Mouse (Mus musculus): ENCODE results near the gene H2-Ob. TPM values are rescaled to one million over a fixed set of nuclear protein-coding genes. Genes with fewer than 3 reads are reported as not detected.

H2-Ob gene
- polyA plus RNA-seq, 1 experiment from 2014 or later: not detected

DNA sequence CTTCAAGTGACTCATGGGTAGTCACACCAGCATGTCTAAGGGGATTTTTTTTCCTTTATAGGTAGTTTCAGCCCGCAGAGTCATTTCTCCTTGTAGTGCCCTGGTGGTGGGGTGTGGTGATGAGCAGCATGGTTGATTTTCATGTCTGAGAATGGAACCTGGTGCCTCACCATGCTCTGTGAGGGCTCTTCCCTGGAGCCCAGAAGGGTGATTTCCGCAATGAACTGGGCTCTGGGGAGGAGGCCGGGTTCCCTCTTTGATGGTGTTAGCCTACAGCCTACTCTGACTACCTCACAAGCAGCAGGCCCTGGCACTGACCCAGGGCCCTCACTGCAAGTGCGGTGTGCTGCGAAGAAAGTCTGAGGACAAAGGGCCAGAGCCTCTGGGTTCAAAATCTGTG lies 35.3 kb upstream of the H2-Ob start, which contains the start of gene Tap2:
Tap2 (plus strand) TSS at position 84 of the 400 bp plus-strand sequence.
- Histone ChIP-seq H3K4me3 (ENCODE audit: low read depth, low read length) (peak within 1 kb of the TSS; percentile 59), H3K9me3 (replicated peaks; ENCODE audit: control insufficient read depth, low read length) (no peaks in the 10 kb centered on the region), H3K27ac (replicated peaks; ENCODE audit: low read depth, low read length) (no peak within 1 kb of the TSS), H3K9ac (replicated peaks; ENCODE audit: low read length) (peak within 1 kb of the TSS; percentile 40), H3K4me2 (ENCODE audit: low read depth, low read length) (peak within 1 kb of the TSS; percentile 59), H3K4me1 (ENCODE audit: control insufficient read depth, insufficient read depth, low read length) (no peaks in the 10 kb centered on the region), H3K36me3 (replicated peaks; ENCODE audit: control insufficient read depth, insufficient read depth, low read depth, low read length) (no peaks in the 10 kb centered on the region), H3K27me3 (ENCODE audit: control insufficient read depth, insufficient read depth, low read length) (peaks cover 35% of the 10 kb centered on the region)
- ATAC-seq (replicated peaks; ENCODE audit: insufficient number of reproducible peaks, low FRiP score, low TSS enrichment, low read depth): no peak
- DNase-seq (ENCODE audit: low spot score): no peak
- WGBS: 48% methylated on average over 5 of the region's 5 CpGs

DNA sequence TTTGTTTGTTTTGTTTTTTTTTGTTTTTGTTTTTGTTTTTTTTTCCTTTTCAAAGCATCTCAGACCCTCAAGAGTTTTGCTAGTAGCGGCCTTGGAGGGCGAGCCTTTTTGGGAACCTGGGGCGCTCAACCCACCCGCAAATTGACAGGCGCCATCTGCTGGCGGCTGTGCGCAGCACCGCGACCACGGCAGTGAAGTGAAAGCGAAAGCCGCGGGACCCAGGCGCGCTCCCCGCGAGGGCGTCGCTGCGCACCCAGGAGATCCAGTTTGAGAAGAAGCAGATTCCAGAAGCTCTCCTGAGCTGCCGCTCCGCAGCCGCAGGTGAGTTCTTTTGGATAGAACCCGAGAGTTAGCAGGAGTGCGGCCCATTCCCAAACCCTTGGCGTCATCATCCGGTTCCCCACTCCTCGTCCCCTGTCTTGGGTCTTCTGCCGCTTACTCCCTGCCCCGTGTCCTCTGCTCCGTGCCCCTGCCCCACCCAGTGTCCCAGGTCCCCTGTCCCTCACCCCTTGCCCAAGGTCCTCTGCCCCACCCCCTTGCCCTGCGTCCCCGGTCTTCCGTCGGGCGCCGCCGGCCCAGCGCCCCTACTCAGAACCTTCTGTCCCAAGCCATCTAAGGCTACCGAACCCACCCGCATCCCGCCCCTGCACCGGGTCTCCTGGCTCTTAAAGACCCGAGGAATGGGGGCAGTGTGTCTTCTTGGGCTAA lies 34.2 kb upstream of the H2-Ob start:
- peak overlapping the region; percentile 59 for H3K4me2 ChIP-seq (ENCODE audit: low read depth, low read length)
- WGBS: under 1% methylated on average over 44 of the region's 44 CpGs
- peaks cover 29% of the 10 kb centered on the region for H3K27me3 ChIP-seq (ENCODE audit: control insufficient read depth, insufficient read depth, low read length)
- H3K27ac ChIP-seq (replicated peaks; ENCODE audit: low read depth, low read length): no peak overlapping the region
- H3K9me3 ChIP-seq (replicated peaks; ENCODE audit: control insufficient read depth, low read length): no peaks in the 10 kb centered on the region
- H3K4me3 ChIP-seq (ENCODE audit: low read depth, low read length): peak overlapping the region; percentile 59
- H3K4me1 ChIP-seq (ENCODE audit: control insufficient read depth, insufficient read depth, low read length): no peaks in the 10 kb centered on the region
- DNase-seq (ENCODE audit: low spot score): peak; percentile 85
- no peaks in the 10 kb centered on the region for H3K36me3 ChIP-seq (replicated peaks; ENCODE audit: control insufficient read depth, insufficient read depth, low read depth, low read length)
- no peak for ATAC-seq (replicated peaks; ENCODE audit: insufficient number of reproducible peaks, low FRiP score, low TSS enrichment, low read depth)
- H3K9ac ChIP-seq (replicated peaks; ENCODE audit: low read length): peak overlapping the region; percentile 40

DNA sequence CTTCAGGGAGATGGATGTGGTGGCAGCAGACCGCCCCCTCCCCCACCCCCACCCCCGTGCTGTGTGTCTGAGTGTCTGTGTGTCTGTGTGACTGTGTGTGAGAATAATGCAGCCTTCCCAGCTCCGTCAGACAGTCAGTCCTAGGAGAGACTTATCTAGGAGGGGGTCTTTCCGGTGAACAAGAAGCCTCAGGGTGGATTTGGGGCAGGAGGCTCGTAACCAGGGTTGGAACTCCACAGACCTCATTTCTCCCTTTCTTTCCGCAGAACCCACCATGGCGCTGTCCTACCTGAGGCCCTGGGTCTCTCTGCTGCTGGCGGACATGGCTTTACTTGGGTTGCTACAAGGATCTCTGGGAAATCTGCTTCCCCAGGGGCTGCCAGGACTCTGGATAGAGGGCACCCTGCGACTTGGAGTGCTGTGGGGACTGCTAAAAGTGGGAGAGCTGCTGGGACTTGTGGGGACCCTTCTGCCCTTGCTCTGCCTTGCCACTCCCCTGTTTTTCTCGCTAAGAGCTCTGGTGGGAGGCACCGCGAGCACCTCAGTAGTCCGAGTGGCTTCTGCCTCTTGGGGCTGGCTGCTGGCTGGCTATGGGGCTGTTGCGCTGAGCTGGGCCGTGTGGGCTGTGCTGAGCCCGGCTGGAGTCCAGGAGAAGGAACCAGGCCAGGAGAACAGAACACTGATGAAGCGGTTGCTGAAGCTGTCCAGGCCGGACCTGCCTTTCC lies 33.5 kb upstream of the H2-Ob start:
- no peaks in the 10 kb centered on the region for H3K36me3 ChIP-seq (replicated peaks; ENCODE audit: control insufficient read depth, insufficient read depth, low read depth, low read length)

DNA sequence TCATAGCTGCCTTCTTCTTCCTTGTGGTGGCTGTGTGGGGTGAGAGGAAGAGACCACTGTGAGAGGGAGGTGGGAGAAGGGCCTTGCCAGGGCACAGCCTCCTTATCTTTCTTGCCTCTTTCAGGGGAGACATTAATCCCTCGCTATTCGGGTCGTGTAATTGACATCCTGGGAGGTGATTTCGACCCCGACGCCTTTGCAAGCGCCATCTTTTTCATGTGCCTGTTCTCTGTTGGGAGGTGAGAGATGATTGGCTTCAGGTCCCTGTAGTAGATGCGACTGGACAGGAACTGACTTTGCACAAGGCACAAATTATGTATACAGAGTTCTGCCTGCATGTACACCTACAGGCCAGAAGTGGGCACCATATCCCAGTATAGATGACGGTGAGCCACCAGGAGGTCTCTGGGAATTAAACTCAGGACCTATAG lies 32.9 kb upstream of the H2-Ob start:
- WGBS: 21% methylated on average over 9 of the region's 9 CpGs
- Histone ChIP-seq H3K9me3 (replicated peaks; ENCODE audit: control insufficient read depth, low read length) (no peaks in the 10 kb centered on the region), H3K27ac (replicated peaks; ENCODE audit: low read depth, low read length) (no peak overlapping the region), H3K4me1 (ENCODE audit: control insufficient read depth, insufficient read depth, low read length) (no peaks in the 10 kb centered on the region), H3K9ac (replicated peaks; ENCODE audit: low read length) (no peak overlapping the region), H3K36me3 (replicated peaks; ENCODE audit: control insufficient read depth, insufficient read depth, low read depth, low read length) (no peaks in the 10 kb centered on the region), H3K4me3 (ENCODE audit: low read depth, low read length) (no peak overlapping the region), H3K27me3 (ENCODE audit: control insufficient read depth, insufficient read depth, low read length) (peaks cover 27% of the 10 kb centered on the region), H3K4me2 (ENCODE audit: low read depth, low read length) (0 out of 2 replicates have a peak overlapping the region, but pooled peaks have one; percentile 10)
- peak; percentile 46 for DNase-seq (ENCODE audit: low spot score)
- ATAC-seq (replicated peaks; ENCODE audit: insufficient number of reproducible peaks, low FRiP score, low TSS enrichment, low read depth): no peak

More for the DNA sequence above, 33.5 kb upstream of the H2-Ob start:
- H3K9ac ChIP-seq (replicated peaks; ENCODE audit: low read length): peak overlapping the region; percentile 40
- ATAC-seq (replicated peaks; ENCODE audit: insufficient number of reproducible peaks, low FRiP score, low TSS enrichment, low read depth) (no peak), DNase-seq (ENCODE audit: low spot score) (no peak)
- H3K9me3 ChIP-seq (replicated peaks; ENCODE audit: control insufficient read depth, low read length): no peaks in the 10 kb centered on the region
- H3K4me3 ChIP-seq (ENCODE audit: low read depth, low read length): peak overlapping the region; percentile 59
- peak overlapping the region; percentile 59 for H3K4me2 ChIP-seq (ENCODE audit: low read depth, low read length)
- no peak overlapping the region for H3K27ac ChIP-seq (replicated peaks; ENCODE audit: low read depth, low read length)
- H3K4me1 ChIP-seq (ENCODE audit: control insufficient read depth, insufficient read depth, low read length): no peaks in the 10 kb centered on the region
- WGBS: 15% methylated on average over 18 of the region's 18 CpGs
- H3K27me3 ChIP-seq (ENCODE audit: control insufficient read depth, insufficient read depth, low read length): peaks cover 29% of the 10 kb centered on the region

DNA sequence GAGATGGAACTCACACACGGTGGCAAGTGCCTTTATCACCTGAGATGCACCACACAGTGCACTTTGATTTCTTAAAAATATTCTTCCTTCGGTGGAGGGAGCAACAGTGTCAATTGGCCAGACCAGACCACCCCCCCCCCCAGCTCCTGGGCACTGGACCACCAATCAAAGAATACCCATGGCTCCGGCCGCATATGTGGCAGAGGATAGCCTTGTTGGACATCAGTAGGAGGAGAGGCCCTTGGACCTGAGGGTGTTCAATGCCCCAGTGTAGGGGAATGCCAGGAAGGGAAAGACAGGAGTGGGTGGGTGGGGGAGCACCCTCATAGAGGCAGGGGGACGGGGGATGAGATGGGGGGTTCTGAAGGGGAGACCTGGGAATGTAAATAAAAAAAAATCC lies 32.0 kb upstream of the H2-Ob start:
- Histone ChIP-seq H3K4me2 (ENCODE audit: low read depth, low read length) (no peak overlapping the region), H3K9ac (replicated peaks; ENCODE audit: low read length) (no peak overlapping the region), H3K27ac (replicated peaks; ENCODE audit: low read depth, low read length) (no peak overlapping the region), H3K4me3 (ENCODE audit: low read depth, low read length) (no peak overlapping the region), H3K9me3 (replicated peaks; ENCODE audit: control insufficient read depth, low read length) (no peaks in the 10 kb centered on the region), H3K4me1 (ENCODE audit: control insufficient read depth, insufficient read depth, low read length) (no peaks in the 10 kb centered on the region), H3K27me3 (ENCODE audit: control insufficient read depth, insufficient read depth, low read length) (peaks cover 28% of the 10 kb centered on the region), H3K36me3 (replicated peaks; ENCODE audit: control insufficient read depth, insufficient read depth, low read depth, low read length) (no peaks in the 10 kb centered on the region)
- 88% methylated on average over 5 of the region's 5 CpGs for WGBS
- ATAC-seq (replicated peaks; ENCODE audit: insufficient number of reproducible peaks, low FRiP score, low TSS enrichment, low read depth): no peak
- no peak for DNase-seq (ENCODE audit: low spot score)

DNA sequence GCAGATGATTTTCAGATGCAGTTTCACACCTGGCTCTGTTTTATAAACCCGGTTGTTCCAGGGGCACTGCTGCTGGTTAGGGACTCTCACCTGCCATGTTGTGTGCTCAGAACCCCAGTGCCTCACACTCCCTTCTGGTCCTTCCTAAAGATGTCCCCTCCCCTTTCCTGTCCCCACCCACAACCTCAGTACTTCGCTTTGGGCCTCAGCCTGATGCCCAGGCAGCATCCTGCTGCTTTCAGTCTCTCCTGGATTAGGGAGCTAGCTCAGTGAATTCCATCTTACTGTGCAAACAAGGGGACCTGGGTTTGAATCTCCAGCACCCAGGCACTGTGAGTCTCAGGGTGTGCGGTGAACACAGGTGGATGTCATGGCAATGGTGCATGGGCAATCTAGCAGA lies 31.2 kb upstream of the H2-Ob start:
- no peaks in the 10 kb centered on the region for H3K9me3 ChIP-seq (replicated peaks; ENCODE audit: control insufficient read depth, low read length)
- no peaks in the 10 kb centered on the region for H3K36me3 ChIP-seq (replicated peaks; ENCODE audit: control insufficient read depth, insufficient read depth, low read depth, low read length)
- ATAC-seq (replicated peaks; ENCODE audit: insufficient number of reproducible peaks, low FRiP score, low TSS enrichment, low read depth) (no peak), DNase-seq (ENCODE audit: low spot score) (no peak)
- 49% methylated on average over 3 of the region's 3 CpGs for WGBS
- H3K27me3 ChIP-seq (ENCODE audit: control insufficient read depth, insufficient read depth, low read length): peaks cover 33% of the 10 kb centered on the region
- no peak overlapping the region for H3K4me2 ChIP-seq (ENCODE audit: low read depth, low read length)
- no peak overlapping the region for H3K9ac ChIP-seq (replicated peaks; ENCODE audit: low read length)
- H3K4me3 ChIP-seq (ENCODE audit: low read depth, low read length): no peak overlapping the region
- H3K27ac ChIP-seq (replicated peaks; ENCODE audit: low read depth, low read length): no peak overlapping the region
- H3K4me1 ChIP-seq (ENCODE audit: control insufficient read depth, insufficient read depth, low read length): no peaks in the 10 kb centered on the region

DNA sequence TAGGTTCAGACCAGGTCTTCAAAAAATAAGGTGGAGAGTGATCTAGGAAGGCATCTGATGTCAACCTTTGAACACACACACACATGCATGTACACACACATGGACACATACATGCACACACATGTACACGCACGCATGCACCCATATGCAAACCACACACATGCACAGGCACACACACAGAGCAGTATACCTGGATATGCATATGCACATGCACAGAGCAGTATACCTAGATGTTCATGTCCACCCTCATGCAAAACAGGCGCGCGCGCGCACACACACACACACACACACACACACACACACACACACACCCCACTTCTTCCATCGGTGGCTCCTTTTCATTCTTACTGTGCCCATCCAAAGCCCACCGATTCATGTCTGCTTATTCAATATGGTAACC lies 30.8 kb upstream of the H2-Ob start:
- Histone ChIP-seq H3K4me1 (ENCODE audit: control insufficient read depth, insufficient read depth, low read length) (no peaks in the 10 kb centered on the region), H3K4me3 (ENCODE audit: low read depth, low read length) (no peak overlapping the region), H3K4me2 (ENCODE audit: low read depth, low read length) (no peak overlapping the region), H3K27ac (replicated peaks; ENCODE audit: low read depth, low read length) (no peak overlapping the region), H3K9me3 (replicated peaks; ENCODE audit: control insufficient read depth, low read length) (no peaks in the 10 kb centered on the region), H3K36me3 (replicated peaks; ENCODE audit: control insufficient read depth, insufficient read depth, low read depth, low read length) (no peaks in the 10 kb centered on the region), H3K9ac (replicated peaks; ENCODE audit: low read length) (no peak overlapping the region), H3K27me3 (ENCODE audit: control insufficient read depth, insufficient read depth, low read length) (peaks cover 33% of the 10 kb centered on the region)
- DNase-seq (ENCODE audit: low spot score) (no peak), ATAC-seq (replicated peaks; ENCODE audit: insufficient number of reproducible peaks, low FRiP score, low TSS enrichment, low read depth) (no peak)
- 95% methylated on average over 9 of the region's 9 CpGs for WGBS

DNA sequence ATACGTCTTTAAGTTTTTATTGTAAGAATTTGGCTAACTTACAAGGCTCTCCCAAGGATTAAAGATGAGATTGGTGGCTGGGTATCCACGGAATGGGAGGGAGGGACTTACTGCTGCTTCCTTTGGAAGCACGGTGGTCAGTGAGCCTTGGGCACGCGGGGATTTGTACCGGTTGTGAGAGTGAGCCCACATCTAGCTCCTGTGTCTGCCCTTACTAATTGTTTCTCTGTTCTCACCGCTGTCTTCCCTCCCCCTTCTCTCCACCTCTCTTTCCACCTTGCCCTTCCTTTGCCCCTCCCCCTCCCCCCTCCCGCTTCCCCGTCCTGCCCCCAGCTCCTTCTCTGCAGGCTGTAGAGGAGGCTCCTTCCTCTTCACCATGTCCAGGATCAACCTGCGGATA lies 30.3 kb upstream of the H2-Ob start:
- no peaks in the 10 kb centered on the region for H3K9me3 ChIP-seq (replicated peaks; ENCODE audit: control insufficient read depth, low read length)
- DNase-seq (ENCODE audit: low spot score) (no peak), ATAC-seq (replicated peaks; ENCODE audit: insufficient number of reproducible peaks, low FRiP score, low TSS enrichment, low read depth) (no peak)
- peaks cover 32% of the 10 kb centered on the region for H3K27me3 ChIP-seq (ENCODE audit: control insufficient read depth, insufficient read depth, low read length)
- no peak overlapping the region for H3K4me2 ChIP-seq (ENCODE audit: low read depth, low read length)
- no peaks in the 10 kb centered on the region for H3K4me1 ChIP-seq (ENCODE audit: control insufficient read depth, insufficient read depth, low read length)
- WGBS: 20% methylated on average over 10 of the region's 10 CpGs
- no peak overlapping the region for H3K4me3 ChIP-seq (ENCODE audit: low read depth, low read length)
- H3K9ac ChIP-seq (replicated peaks; ENCODE audit: low read length): no peak overlapping the region
- H3K36me3 ChIP-seq (replicated peaks; ENCODE audit: control insufficient read depth, insufficient read depth, low read depth, low read length): no peaks in the 10 kb centered on the region
- H3K27ac ChIP-seq (replicated peaks; ENCODE audit: low read depth, low read length): no peak overlapping the region

Data from embryonic facial prominence, embryonic 11.5 days (tissue).